Mouse (Mus musculus) small intestine, adult 2 months (tissue): ENCODE measurements at regions not wholly inside any gene's neighbourhood (a gene's known extent, or its start where the extent isn't known, plus 50 kb on each side); places are given as distances from the start of the nearest gene placed in this dataset.
A peak's percentile ranks its signal among the peaks of the same experiment; 100 is the strongest.
"Not testable (repeated sequence)": the region's sequence is repeated elsewhere in the genome, so short reads cannot be mapped to it uniquely, and the experiment has no call there.

Experiments used
- H3K27ac ChIP-seq: fragments of 200-500 bp; 2 replicates; pipeline ENCODE4 v1.5.1; 2012; ENCODE audit warnings: low read depth, low read length, control low read depth, inconsistent platforms; ENCODE audit not compliant: insufficient read depth
- H3K27me3 ChIP-seq: fragments of 200-500 bp; 2 replicates; pipeline ENCODE4 v1.6.1; 2012; ENCODE audit warnings: mild to moderate bottlenecking, moderate library complexity, low read length, inconsistent platforms; ENCODE audit not compliant: control insufficient read depth, insufficient read depth
- H3K36me3 ChIP-seq: fragments of 200-500 bp; 2 replicates; pipeline ENCODE4 v1.6.1; 2012; ENCODE audit warnings: mild to moderate bottlenecking, low read length, control low read depth, inconsistent platforms; ENCODE audit not compliant: control insufficient read depth, insufficient read depth
- H3K4me1 ChIP-seq: fragments of 200-500 bp; 2 replicates; pipeline ENCODE4 v1.6.1; 2012; ENCODE audit warnings: low read length, inconsistent platforms, mixed read lengths; ENCODE audit not compliant: control insufficient read depth, insufficient read depth, insufficient read length
- H3K4me3 ChIP-seq: fragments of 200-500 bp; 2 replicates; pipeline ENCODE4 v1.5.1; 2012; ENCODE audit warnings: low read depth, mild to moderate bottlenecking, control low read depth, inconsistent platforms, low read length, moderate library complexity
- WGBS: fragments of 180-500 bp; shearing (Covaris S2); methylation state at CpG from one replicate; pipeline ENCODE4 v1.1.7; 2018; 5-methylcytosine and 5-hydroxymethylcytosine counted together

GRCm38 (mm10) chr12:19387706-19388105 is 566.6 kb upstream of the Gm21863 start:
- WGBS: 15% methylated on average over 52 of the region's 53 CpGs
- H3K4me3 ChIP-seq: peak overlapping the region; percentile 59
- H3K27me3 ChIP-seq, H3K27ac ChIP-seq, H3K36me3 ChIP-seq, H3K4me1 ChIP-seq: not testable (repeated sequence)
